Mouse (Mus musculus) small intestine, adult 2 months (tissue): ENCODE measurements at regions not wholly inside any gene's neighbourhood (a gene's known extent, or its start where the extent isn't known, plus 50 kb on each side); places are given as distances from the start of the nearest gene placed in this dataset.
"Not testable (repeated sequence)": the region's sequence is repeated elsewhere in the genome, so short reads cannot be mapped to it uniquely, and the experiment has no call there.

Experiments
- H3K27ac ChIP-seq: fragments of 200-500 bp; 2 replicates; pipeline ENCODE4 v1.5.1; 2012; ENCODE audit warnings: low read depth, low read length, control low read depth, inconsistent platforms; ENCODE audit not compliant: insufficient read depth
- H3K27me3 ChIP-seq: fragments of 200-500 bp; 2 replicates; pipeline ENCODE4 v1.6.1; 2012; ENCODE audit warnings: mild to moderate bottlenecking, moderate library complexity, low read length, inconsistent platforms; ENCODE audit not compliant: control insufficient read depth, insufficient read depth
- H3K36me3 ChIP-seq: fragments of 200-500 bp; 2 replicates; pipeline ENCODE4 v1.6.1; 2012; ENCODE audit warnings: mild to moderate bottlenecking, low read length, control low read depth, inconsistent platforms; ENCODE audit not compliant: control insufficient read depth, insufficient read depth
- H3K4me1 ChIP-seq: fragments of 200-500 bp; 2 replicates; pipeline ENCODE4 v1.6.1; 2012; ENCODE audit warnings: low read length, inconsistent platforms, mixed read lengths; ENCODE audit not compliant: control insufficient read depth, insufficient read depth, insufficient read length
- H3K4me3 ChIP-seq: fragments of 200-500 bp; 2 replicates; pipeline ENCODE4 v1.5.1; 2012; ENCODE audit warnings: low read depth, mild to moderate bottlenecking, control low read depth, inconsistent platforms, low read length, moderate library complexity
- CTCF ChIP-seq: fragments of 200-500 bp; IDR thresholded peaks from 2 replicates; pipeline ENCODE4 v1.5.1; 2012; ENCODE audit warnings: low read depth, mild to moderate bottlenecking, control low read depth, inconsistent platforms, low read length, moderate library complexity, mixed read lengths; ENCODE audit not compliant: insufficient replicate concordance, insufficient read length; ENCODE audit errors: extremely low read depth
- POLR2A ChIP-seq: fragments of 200-500 bp; IDR thresholded peaks from 2 replicates; pipeline ENCODE4 v1.6.1; 2012; ENCODE audit warnings: low read depth, mild to moderate bottlenecking, control low read depth, inconsistent platforms, low read length, moderate library complexity
- WGBS: fragments of 180-500 bp; shearing (Covaris S2); methylation state at CpG from one replicate; pipeline ENCODE4 v1.1.7; 2018; 5-methylcytosine and 5-hydroxymethylcytosine counted together

DNA sequence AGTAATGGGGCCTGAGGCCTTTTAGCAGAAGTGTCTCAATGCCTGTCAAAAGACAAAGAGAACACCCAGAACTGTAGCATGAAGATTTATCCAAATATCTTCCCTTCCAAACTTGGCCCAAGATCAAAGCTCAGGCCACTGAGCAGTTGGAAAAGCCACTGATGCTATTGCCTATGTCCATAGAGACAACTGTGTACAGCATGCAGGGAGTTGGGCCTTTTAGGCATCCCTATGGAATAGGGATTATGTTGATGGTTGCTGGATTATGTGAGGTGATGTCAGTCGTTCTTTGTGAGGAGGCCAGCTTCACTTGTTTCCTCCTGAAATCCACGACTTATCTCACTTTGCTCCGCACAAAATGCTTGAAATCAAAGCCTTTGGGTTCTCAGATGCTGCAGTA, 153.1 kb upstream of the Gm17728 start:
- WGBS, result 69% methylated on average over 3 of the region's 3 CpGs
- H3K4me1 ChIP-seq, result no peaks in the 10 kb centered on the region
- no peaks in the 10 kb centered on the region for H3K27me3 ChIP-seq
- H3K4me3 ChIP-seq, result no peak overlapping the region
- H3K27ac ChIP-seq, result no peak overlapping the region
- TF ChIP-seq CTCF, result no peak
- TF ChIP-seq POLR2A, result no peak
- no peaks in the 10 kb centered on the region for H3K36me3 ChIP-seq

DNA sequence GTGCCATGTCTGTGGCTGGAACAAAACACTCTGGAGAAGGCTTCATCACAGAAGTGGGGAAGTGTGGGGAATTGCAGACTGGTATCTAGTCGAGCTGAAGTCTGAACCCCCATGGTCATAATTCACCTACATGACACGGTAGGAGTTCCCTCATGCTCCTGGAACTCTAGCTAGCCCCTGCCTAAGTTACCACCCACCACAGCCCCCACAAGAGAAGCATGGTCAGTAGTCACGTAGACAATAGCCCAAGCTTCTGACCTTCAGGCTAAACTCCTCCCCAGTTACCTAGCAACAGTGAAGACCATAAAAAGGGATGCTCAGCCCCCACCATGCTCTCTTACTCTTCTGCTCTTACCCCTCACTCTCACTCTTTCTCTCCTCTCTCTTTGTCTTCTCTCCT, 143.8 kb upstream of the Gm17728 start:
- WGBS, result 36% methylated on average over 3 of the region's 3 CpGs
- H3K27me3 ChIP-seq, H3K4me3 ChIP-seq, H3K4me1 ChIP-seq, H3K36me3 ChIP-seq, H3K27ac ChIP-seq: not testable (repeated sequence)

- Histone ChIP-seq H3K4me3 (no peak overlapping the region), H3K27me3 (no peaks in the 10 kb centered on the region), H3K27ac (no peak overlapping the region), H3K36me3 (no peaks in the 10 kb centered on the region), H3K4me1 (no peaks in the 10 kb centered on the region)
- WGBS, result 81% methylated on average over 7 of the region's 7 CpGs
- TF ChIP-seq POLR2A (no peak), CTCF (no peak)
Measured at GRCm38 (mm10) chr17:9279481-9279880, 142.4 kb upstream of the Gm17728 start.

DNA sequence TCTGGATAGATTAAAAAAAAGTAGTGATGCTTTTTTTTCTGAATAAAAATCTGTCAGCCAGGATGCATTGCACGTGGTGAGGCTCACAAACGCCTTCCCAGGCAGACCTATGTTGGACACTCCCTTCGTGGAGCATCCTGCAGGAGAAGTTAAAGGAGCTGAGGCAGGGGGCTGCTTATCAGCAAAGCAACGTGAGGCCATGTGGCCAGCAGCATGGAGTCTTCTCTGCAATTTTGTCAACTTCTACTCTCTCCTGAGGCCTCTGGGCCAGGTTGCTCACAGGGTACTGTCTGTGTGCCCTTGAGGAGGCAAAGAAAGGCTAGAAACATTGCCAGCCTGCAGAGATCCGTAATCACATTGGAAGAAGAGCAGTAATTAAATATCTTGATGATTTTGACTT, 140.0 kb upstream of the Gm17728 start:
- no peak for TF ChIP-seq POLR2A
- TF ChIP-seq CTCF, result no peak
- no peaks in the 10 kb centered on the region for H3K27me3 ChIP-seq
- no peaks in the 10 kb centered on the region for H3K36me3 ChIP-seq
- H3K4me3 ChIP-seq, result no peak overlapping the region
- WGBS, result 62% methylated on average over 5 of the region's 5 CpGs
- no peak overlapping the region for H3K27ac ChIP-seq
- H3K4me1 ChIP-seq, result no peaks in the 10 kb centered on the region

DNA sequence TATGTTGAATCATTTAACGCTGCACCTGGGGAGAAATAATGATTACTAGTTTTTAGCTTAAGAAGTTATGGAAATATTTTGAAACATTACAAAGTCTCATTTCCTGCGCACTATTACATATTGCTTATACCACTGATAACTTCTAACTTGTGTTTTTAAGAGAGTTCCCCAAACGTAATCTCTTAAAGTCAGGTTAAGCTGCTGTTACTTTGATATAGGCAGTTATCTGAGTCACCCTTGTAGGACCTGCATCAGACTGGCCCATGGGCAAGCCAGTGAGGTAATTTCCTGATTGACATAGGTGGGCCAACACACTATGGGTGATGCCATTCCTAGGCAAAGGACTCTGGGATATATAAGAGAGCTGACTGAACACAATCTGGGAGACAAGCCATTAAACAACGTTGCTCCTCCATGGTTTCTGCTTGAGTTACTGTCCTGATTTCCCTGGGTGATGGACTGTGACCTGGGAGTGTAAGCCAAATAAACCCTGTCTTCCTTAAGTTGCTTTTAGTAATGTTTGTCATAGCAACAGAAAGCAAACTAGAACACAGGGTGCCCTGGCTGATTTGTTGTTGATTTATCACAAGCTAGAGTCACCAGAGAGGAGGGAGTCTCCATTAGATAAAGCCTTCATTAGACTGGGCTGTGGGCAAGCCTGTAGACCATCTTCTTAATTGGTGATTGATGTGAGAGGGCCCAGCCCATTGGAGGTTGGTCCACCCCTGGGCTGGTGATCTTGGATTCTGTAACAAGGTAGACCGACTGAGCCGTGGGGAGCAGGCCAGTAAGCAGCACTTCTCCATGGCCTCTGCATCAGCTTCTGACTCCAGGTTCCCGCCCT, 139.3 kb upstream of the Gm17728 start:
- H3K36me3 ChIP-seq, result no peaks in the 10 kb centered on the region
- 80% methylated on average over 7 of the region's 7 CpGs for WGBS
- no peaks in the 10 kb centered on the region for H3K4me1 ChIP-seq
- no peak overlapping the region for H3K27ac ChIP-seq
- H3K4me3 ChIP-seq, result no peak overlapping the region
- no peaks in the 10 kb centered on the region for H3K27me3 ChIP-seq
- TF ChIP-seq POLR2A, result no peak
- TF ChIP-seq CTCF, result no peak

DNA sequence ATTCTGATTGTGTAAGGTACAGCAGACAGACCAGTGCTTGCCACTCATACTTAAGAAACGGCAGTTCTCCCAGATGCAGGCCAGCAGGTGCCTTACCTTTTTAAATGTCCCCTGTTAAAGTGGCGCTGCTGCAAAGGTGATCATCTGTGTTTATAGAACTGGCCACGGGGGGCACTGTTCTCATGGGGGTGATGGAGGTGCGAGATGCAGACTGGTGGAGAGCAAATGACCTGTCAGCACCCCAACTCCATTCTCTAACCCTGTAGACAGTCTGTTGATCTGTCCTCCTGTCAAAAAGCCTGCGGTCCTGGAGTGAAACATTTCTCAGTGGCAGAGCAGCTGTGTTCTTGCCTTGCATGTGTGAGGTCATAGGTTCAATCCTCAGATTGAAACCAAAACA, 135.4 kb upstream of the Gm17728 start:
- H3K4me3 ChIP-seq, result no peak overlapping the region
- TF ChIP-seq CTCF (no peak), POLR2A (no peak)
- H3K27ac ChIP-seq, result no peak overlapping the region
- H3K27me3 ChIP-seq, result no peaks in the 10 kb centered on the region
- H3K36me3 ChIP-seq, result no peaks in the 10 kb centered on the region
- 51% methylated on average over 5 of the region's 5 CpGs for WGBS
- no peaks in the 10 kb centered on the region for H3K4me1 ChIP-seq

GRCm38 (mm10) chr17:9286834-9287233, 135.0 kb upstream of the Gm17728 start:
- Histone ChIP-seq H3K4me1 (no peaks in the 10 kb centered on the region), H3K4me3 (no peak overlapping the region), H3K36me3 (no peaks in the 10 kb centered on the region), H3K27me3 (no peaks in the 10 kb centered on the region), H3K27ac (no peak overlapping the region)
- TF ChIP-seq POLR2A (no peak), CTCF (no peak)
- WGBS, result 63% methylated on average over 6 of the region's 6 CpGs

DNA sequence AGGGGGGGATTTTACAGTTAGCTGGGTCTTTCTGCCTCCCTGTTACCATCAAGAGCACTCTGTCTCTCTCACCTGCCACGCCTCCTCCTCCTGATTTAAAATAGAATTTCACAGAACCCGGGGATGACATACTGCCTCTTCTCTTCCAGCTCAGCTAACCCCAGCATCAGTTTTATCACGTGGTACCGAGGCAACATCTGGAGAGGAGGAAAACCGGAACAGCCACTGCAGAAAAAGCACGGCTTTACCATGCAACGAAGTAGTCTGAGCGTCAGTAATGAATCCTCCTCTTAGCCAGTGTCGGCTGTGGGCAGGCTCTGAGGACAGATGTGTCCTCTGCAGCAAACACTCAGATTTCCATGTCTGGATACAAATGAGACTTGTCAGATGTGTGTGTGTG, 134.2 kb upstream of the Gm17728 start:
- no peaks in the 10 kb centered on the region for H3K27me3 ChIP-seq
- TF ChIP-seq POLR2A, result no peak
- no peak for TF ChIP-seq CTCF

More for the DNA sequence above, 134.2 kb upstream of the Gm17728 start:
- Histone ChIP-seq H3K27ac (no peak overlapping the region), H3K4me1 (no peaks in the 10 kb centered on the region), H3K4me3 (no peak overlapping the region), H3K36me3 (no peaks in the 10 kb centered on the region)
- 61% methylated on average over 9 of the region's 9 CpGs for WGBS
